Mouse (Mus musculus): Measurements from ENCODE around the gene Serf1. TPM values are rescaled to one million over a fixed set of nuclear protein-coding genes. Genes with fewer than 3 reads are reported as not detected.
"Not testable (repeated sequence)": the region's sequence is repeated elsewhere in the genome, so short reads cannot be mapped to it uniquely, and the experiment has no call there.

The Serf1 gene
- total RNA-seq, 1 experiment = 11.0 TPM

DNA sequence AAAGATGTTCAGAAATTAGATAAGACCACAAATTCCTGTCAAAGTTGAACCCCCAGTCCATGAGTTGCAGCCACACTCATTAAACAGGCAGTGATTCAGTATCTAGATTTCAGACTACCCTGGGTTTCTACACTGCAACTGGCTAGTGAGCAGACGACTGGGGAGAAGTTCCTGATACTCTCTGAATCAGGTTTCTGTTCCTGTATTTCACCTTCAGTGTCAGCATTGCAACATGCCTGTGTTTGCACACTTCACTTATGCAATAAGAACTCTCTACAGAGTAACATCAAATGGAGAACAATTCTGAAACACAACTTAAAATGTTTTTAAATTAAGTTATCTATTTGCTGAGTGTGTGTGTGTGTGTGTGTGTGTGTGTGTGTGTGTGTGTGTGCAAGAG is 44.8 kb downstream of the Serf1 start:
- Histone ChIP-seq H3K36me3 (ENCODE audit: control insufficient read depth, insufficient read depth, low read length, poor library complexity, severe bottlenecking) (no peaks in the 10 kb centered on the region), H3K4me3 (ENCODE audit: insufficient read depth in 1 of 2, low read depth in 1 of 2, low read length in 2 of 2, poor library complexity in 1 of 2, severe bottlenecking in 1 of 2) (no peak overlapping the region), H3K9me3 (ENCODE audit: control insufficient read depth, insufficient read depth, low read depth, low read length) (no peaks in the 10 kb centered on the region), H3K4me1 (ENCODE audit: control insufficient read depth in 2 of 2, insufficient read depth in 2 of 2, low read length in 2 of 2, poor library complexity in 1 of 2) (no peaks in the 10 kb centered on the region), H3K27ac (ENCODE audit: insufficient read depth, low read depth, low read length, poor library complexity, severe bottlenecking) (no peak overlapping the region), H3K9ac (ENCODE audit: insufficient read depth, low read depth, low read length, poor library complexity, severe bottlenecking) (no peak overlapping the region)
- no peak for DNase-seq (ENCODE audit: low read depth, low spot score)
- TF ChIP-seq HCFC1 (IDR thresholded peaks at IDR 0.05; ENCODE audit: borderline replicate concordance, insufficient read depth, low read length) (no peak), ZC3H11A (IDR thresholded peaks at IDR 0.05; ENCODE audit: borderline replicate concordance, low read depth, low read length) (no peak), MAFK (IDR thresholded peaks at IDR 0.05; ENCODE audit: insufficient read depth, low read depth, low read length) (no peak), CHD2 (IDR thresholded peaks at IDR 0.05; ENCODE audit: low read depth, low read length) (no peak), ZNF384 (IDR thresholded peaks at IDR 0.05; ENCODE audit: low read depth, low read length) (no peak)
- in situ Hi-C loops (cut with MboI; ENCODE audit: low sequenced_read_pairs in 2 of 2, unreplicated experiment in 2 of 2) = no loop called here

DNA sequence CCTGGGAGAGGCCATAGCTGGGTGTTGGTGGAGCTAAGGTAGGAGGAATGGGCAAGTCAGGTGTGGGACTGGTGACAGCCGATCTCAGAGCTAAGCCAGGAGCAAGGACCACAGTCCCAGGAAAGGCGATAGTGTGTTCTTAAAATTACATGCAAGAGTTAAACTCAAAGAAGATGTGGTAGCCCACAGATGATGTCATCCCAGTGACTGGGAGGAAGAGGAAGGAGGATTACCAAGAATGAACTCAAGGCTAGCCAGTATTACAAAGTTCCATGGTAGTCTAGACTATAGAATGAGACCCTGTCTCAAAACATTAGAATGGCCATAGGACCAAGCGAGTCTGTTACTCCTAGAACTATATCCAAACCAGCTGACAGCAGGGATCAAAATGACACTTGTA is 48.8 kb downstream of the Serf1 start:
- no peak overlapping the region for H3K27ac ChIP-seq (ENCODE audit: insufficient read depth, low read depth, low read length, poor library complexity, severe bottlenecking)
- in situ Hi-C loops (cut with MboI; ENCODE audit: low sequenced_read_pairs in 2 of 2, unreplicated experiment in 2 of 2) = no loop called here
- no peak overlapping the region for H3K9ac ChIP-seq (ENCODE audit: insufficient read depth, low read depth, low read length, poor library complexity, severe bottlenecking)
- no peaks in the 10 kb centered on the region for H3K36me3 ChIP-seq (ENCODE audit: control insufficient read depth, insufficient read depth, low read length, poor library complexity, severe bottlenecking)
- H3K9me3 ChIP-seq (ENCODE audit: control insufficient read depth, insufficient read depth, low read depth, low read length) = no peaks in the 10 kb centered on the region
- TF ChIP-seq HCFC1 (IDR thresholded peaks at IDR 0.05; ENCODE audit: borderline replicate concordance, insufficient read depth, low read length) (no peak), CHD2 (IDR thresholded peaks at IDR 0.05; ENCODE audit: low read depth, low read length) (no peak), ZNF384 (IDR thresholded peaks at IDR 0.05; ENCODE audit: low read depth, low read length) (no peak), MAFK (IDR thresholded peaks at IDR 0.05; ENCODE audit: insufficient read depth, low read depth, low read length) (no peak), ZC3H11A (IDR thresholded peaks at IDR 0.05; ENCODE audit: borderline replicate concordance, low read depth, low read length) (no peak)
- no peak overlapping the region for H3K4me3 ChIP-seq (ENCODE audit: insufficient read depth in 1 of 2, low read depth in 1 of 2, low read length in 2 of 2, poor library complexity in 1 of 2, severe bottlenecking in 1 of 2)
- no peaks in the 10 kb centered on the region for H3K4me1 ChIP-seq (ENCODE audit: control insufficient read depth in 2 of 2, insufficient read depth in 2 of 2, low read length in 2 of 2, poor library complexity in 1 of 2)
- no peak for DNase-seq (ENCODE audit: low read depth, low spot score)

DNA sequence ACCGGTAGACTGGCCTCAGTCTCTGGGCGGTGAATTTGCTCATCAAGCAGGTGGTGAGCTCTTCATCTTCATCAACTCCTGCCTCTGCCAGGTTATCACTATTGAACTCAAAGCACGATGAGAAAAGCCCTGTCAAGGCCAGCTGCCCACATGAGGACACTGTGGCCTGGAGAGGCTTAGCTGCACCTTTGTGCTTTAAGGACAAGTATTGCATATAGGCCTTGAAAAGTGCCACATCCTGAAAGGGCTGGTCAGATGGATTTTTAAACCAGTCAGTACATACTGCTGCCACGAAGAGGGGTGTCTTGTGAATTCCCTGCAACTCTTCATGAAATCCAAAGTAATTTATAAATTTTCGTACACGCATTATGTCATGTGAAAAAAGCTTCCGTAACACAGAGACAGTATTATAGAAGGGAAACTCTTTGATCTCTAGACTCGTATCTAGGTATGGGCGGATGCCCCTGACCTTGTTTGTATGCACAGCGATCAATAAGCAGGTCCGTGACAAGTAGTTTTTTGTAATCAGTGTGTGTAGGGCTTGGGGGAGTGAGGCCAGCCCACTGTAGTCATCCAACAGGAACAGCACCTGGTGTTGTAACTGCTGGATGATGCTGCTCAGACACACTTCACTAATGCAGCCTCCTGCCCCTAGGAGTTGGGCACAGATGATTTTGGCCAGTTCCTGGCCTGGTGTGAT is 53.5 kb downstream of the Serf1 start:
- H3K27ac ChIP-seq (ENCODE audit: insufficient read depth, low read depth, low read length, poor library complexity, severe bottlenecking); H3K4me3 ChIP-seq (ENCODE audit: insufficient read depth in 1 of 2, low read depth in 1 of 2, low read length in 2 of 2, poor library complexity in 1 of 2, severe bottlenecking in 1 of 2); H3K9ac ChIP-seq (ENCODE audit: insufficient read depth, low read depth, low read length, poor library complexity, severe bottlenecking); H3K4me1 ChIP-seq (ENCODE audit: control insufficient read depth in 2 of 2, insufficient read depth in 2 of 2, low read length in 2 of 2, poor library complexity in 1 of 2); H3K36me3 ChIP-seq (ENCODE audit: control insufficient read depth, insufficient read depth, low read length, poor library complexity, severe bottlenecking); H3K9me3 ChIP-seq (ENCODE audit: control insufficient read depth, insufficient read depth, low read depth, low read length); in situ Hi-C loops (cut with MboI; ENCODE audit: low sequenced_read_pairs in 2 of 2, unreplicated experiment in 2 of 2); DNase-seq (ENCODE audit: low read depth, low spot score): not testable (repeated sequence)

DNA sequence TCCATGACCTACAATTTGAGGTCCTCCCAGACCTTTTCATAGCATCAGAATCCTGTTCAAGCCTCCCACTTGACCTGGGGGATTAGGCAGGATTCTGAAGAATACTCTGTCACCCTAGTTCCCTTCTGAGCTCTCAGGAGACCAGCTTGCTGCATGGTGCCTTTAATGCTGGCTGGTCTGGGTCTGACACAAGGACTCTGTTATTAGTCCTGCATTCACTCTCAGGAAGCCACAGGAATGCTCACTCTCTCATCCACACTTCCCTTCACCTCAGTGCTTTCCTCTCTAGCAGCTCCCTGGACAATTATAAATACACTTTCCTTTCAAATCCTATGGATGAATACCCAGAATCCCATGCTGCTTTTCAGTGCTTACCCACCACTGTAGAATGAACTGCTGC is 54.7 kb downstream of the Serf1 start:
- H3K36me3 ChIP-seq (ENCODE audit: control insufficient read depth, insufficient read depth, low read length, poor library complexity, severe bottlenecking); H3K9ac ChIP-seq (ENCODE audit: insufficient read depth, low read depth, low read length, poor library complexity, severe bottlenecking); H3K4me1 ChIP-seq (ENCODE audit: control insufficient read depth in 2 of 2, insufficient read depth in 2 of 2, low read length in 2 of 2, poor library complexity in 1 of 2); H3K9me3 ChIP-seq (ENCODE audit: control insufficient read depth, insufficient read depth, low read depth, low read length); in situ Hi-C loops (cut with MboI; ENCODE audit: low sequenced_read_pairs in 2 of 2, unreplicated experiment in 2 of 2); H3K27ac ChIP-seq (ENCODE audit: insufficient read depth, low read depth, low read length, poor library complexity, severe bottlenecking); H3K4me3 ChIP-seq (ENCODE audit: insufficient read depth in 1 of 2, low read depth in 1 of 2, low read length in 2 of 2, poor library complexity in 1 of 2, severe bottlenecking in 1 of 2); DNase-seq (ENCODE audit: low read depth, low spot score): not testable (repeated sequence)

Other genes with a start within 250 kb of the Serf1 start
- not detected in 2 replicates for gene Cartpt, start 206.9 kb upstream of the Serf1 start, total RNA-seq (2012; rRNA removed)
- 27.2 and 27.4 TPM in 2 replicates for gene Mccc2, start 92.4 kb upstream of the Serf1 start, total RNA-seq (2012; rRNA removed)
- gene Bdp1, start 3.9 kb upstream of the Serf1 start, total RNA-seq (2012; rRNA removed) = 32.7 and 32.9 TPM in 2 replicates
- 40.2 and 44.9 TPM in 2 replicates for gene Smn1, start 16.8 kb downstream of the Serf1 start, total RNA-seq (2012; rRNA removed)
- 0.18 TPM in 1 of 2 replicates, not detected in the other for gene Naip2, start 94.1 kb downstream of the Serf1 start, total RNA-seq (2012; rRNA removed)
- 0.11 and 0.27 TPM in 2 replicates for gene Naip5, start 138.3 kb downstream of the Serf1 start, total RNA-seq (2012; rRNA removed)
- 0.11 and 0.31 TPM in 2 replicates for gene Naip6, start 209.7 kb downstream of the Serf1 start, total RNA-seq (2012; rRNA removed)

Measured in ES-E14 (cell line).